Mouse (Mus musculus): ENCODE data around the gene Gm7168.

GRCm38 (mm10) chr17:13913951-13914350, 34.2 kb upstream of the Gm7168 start:
- TF ChIP-seq CTCF (IDR thresholded peaks at IDR 0.05; ENCODE audit: low read depth) (no peak), EP300 (IDR thresholded peaks at IDR 0.05; ENCODE audit: low read depth) (no peak)
